8 mouse cellular contexts compared by ENCODE assay signal in the genomic region with DNA sequence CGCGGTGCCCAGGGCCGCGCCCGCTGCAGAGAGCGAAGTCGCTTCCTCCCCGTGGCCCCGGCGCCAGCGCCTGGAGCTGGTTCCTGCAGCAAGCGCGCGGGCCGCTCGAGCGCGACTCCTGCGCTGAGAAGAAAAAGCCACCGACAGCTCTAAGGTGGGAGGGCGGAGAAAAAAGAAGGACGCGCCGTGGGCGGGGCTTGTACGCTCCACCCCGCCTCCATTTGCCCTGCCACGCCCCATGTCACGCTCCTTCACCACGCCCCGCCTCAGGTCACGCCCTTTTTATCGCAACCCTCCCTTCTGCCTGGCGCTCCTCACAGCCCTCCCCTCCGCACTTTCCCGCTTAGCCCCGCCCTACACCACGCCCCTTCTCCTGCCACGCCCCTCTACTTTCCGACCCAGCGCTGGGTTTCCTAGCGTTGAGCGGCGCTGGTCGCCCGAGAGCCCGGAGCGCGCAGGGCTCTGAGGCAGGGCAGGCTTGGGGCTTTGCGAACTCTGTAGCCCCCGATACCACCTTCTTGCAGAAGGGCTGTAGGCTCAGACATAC. TPM values are rescaled to one million over a fixed set of nuclear protein-coding genes. Genes with fewer than 3 reads are reported as not detected.
DNase-seq lines count a peak whose midpoint lies in the region; ATAC-seq and TF ChIP-seq lines count a peak whose summit lies in the region.

A gene (minus strand): TSS at position 151 of the 547 bp plus-strand sequence.

- H3K27ac ChIP-seq in bone marrow macrophage, adult 2 months (ENCODE audit: insufficient read depth, low read depth, low read length) = no peak within 1 kb of the TSS
- peak within 1 kb of the TSS; percentile 85 for H3K27ac ChIP-seq in embryonic fibroblast, embryonic 13.5 days (ENCODE audit: insufficient read depth, low read length)
- peak within 1 kb of the TSS; percentile 84 for H3K27ac ChIP-seq in heart, embryonic 10.5 days
- H3K27ac ChIP-seq in kidney, embryonic 15.5 days = peak within 1 kb of the TSS; percentile 81

- peak within 1 kb of the TSS; percentile 58 for H3K4me3 ChIP-seq in bone marrow macrophage, adult 2 months (ENCODE audit: insufficient read depth, low read length)
- H3K4me3 ChIP-seq in embryonic fibroblast, embryonic 13.5 days (ENCODE audit: insufficient read depth, low read length) = peak within 1 kb of the TSS; percentile 82
- peak within 1 kb of the TSS; percentile 80 for H3K4me3 ChIP-seq in heart, embryonic 10.5 days
- H3K4me3 ChIP-seq in kidney, embryonic 15.5 days (replicated peaks) = peak within 1 kb of the TSS; percentile 62

- peak; percentile 98 for DNase-seq in 416B (ENCODE audit: low read depth)
- DNase-seq in heart, embryonic 10.5 days (ENCODE audit: low spot score) = peak; percentile 99
- DNase-seq in liver = peak; percentile 95
- DNase-seq in spleen, postnatal 4 days (ENCODE audit: low spot score in 2 of 2) = peak; percentile 97 to 98

- H3K9ac ChIP-seq in kidney, embryonic 15.5 days = peak within 1 kb of the TSS; percentile 59

- no peak for TF ChIP-seq CTCF in bone marrow macrophage, adult 2 months (IDR thresholded peaks at IDR 0.05; ENCODE audit: low read depth, low read length)
- no peak for TF ChIP-seq CTCF in embryonic fibroblast, embryonic 13.5 days (IDR thresholded peaks at IDR 0.05; ENCODE audit: borderline replicate concordance, insufficient read depth, low read length)

- H3K27me3 ChIP-seq in heart, embryonic 10.5 days (ENCODE audit: insufficient read depth, poor library complexity, severe bottlenecking) = peaks cover 58% of the 10 kb centered on the region
- H3K27me3 ChIP-seq in kidney, embryonic 15.5 days = peaks cover 43% of the 10 kb centered on the region

- WGBS in heart, embryonic 10.5 days = 0% methylated on average over 51 of the region's 51 CpGs
- under 1% methylated on average over 51 of the region's 51 CpGs for WGBS in kidney, embryonic 15.5 days

- H3K4me1 ChIP-seq in bone marrow macrophage, adult 2 months (ENCODE audit: control insufficient read depth, insufficient read depth, low read length) = no peaks in the 10 kb centered on the region
- H3K4me1 ChIP-seq in embryonic fibroblast, embryonic 13.5 days (ENCODE audit: control insufficient read depth, insufficient read depth, low read length) = peaks cover 12% of the 10 kb centered on the region; the same call in 1 of the 2 replicates
- peaks cover 30% of the 10 kb centered on the region for H3K4me1 ChIP-seq in heart, embryonic 10.5 days
- H3K4me1 ChIP-seq in kidney, embryonic 15.5 days = peaks cover 45% of the 10 kb centered on the region

- ATAC-seq in kidney, embryonic 15.5 days (replicated peaks; ENCODE audit: low FRiP score) = peak; percentile 90
- peak; percentile 95 for ATAC-seq in monocyte, adult 5-6 weeks (replicated peaks; ENCODE audit: insufficient number of reproducible peaks, low FRiP score, low TSS enrichment, poor library complexity, severe bottlenecking)

- H3K4me2 ChIP-seq in kidney, embryonic 15.5 days = peak within 1 kb of the TSS; percentile 98

- no peaks in the 10 kb centered on the region for H3K36me3 ChIP-seq in heart, embryonic 10.5 days
- no peaks in the 10 kb centered on the region for H3K36me3 ChIP-seq in kidney, embryonic 15.5 days

- H3K9me3 ChIP-seq in heart, embryonic 10.5 days = no peaks in the 10 kb centered on the region
- H3K9me3 ChIP-seq in kidney, embryonic 15.5 days (replicated peaks) = no peaks in the 10 kb centered on the region

- TF ChIP-seq POLR2A in bone marrow macrophage, adult 2 months (IDR thresholded peaks at IDR 0.05; ENCODE audit: borderline replicate concordance, low read depth, low read length) = peak; percentile 83; the same call in 1 of the 2 replicates
- TF ChIP-seq POLR2A in embryonic fibroblast, embryonic 13.5 days (IDR thresholded peaks at IDR 0.05; ENCODE audit: low read depth, low read length) = peak; percentile 98

RNA-seq across cellular contexts. Expression of the gene that starts here (rescaled TPM):
- polyA plus RNA-seq in bone marrow macrophage, adult 2 months (2012; ENCODE audit: insufficient read depth, insufficient read length, missing spikeins) = 1.2 TPM in 1 of 2 replicates, not detected in the other
- 36.4 and 40.9 TPM in 2 replicates for polyA plus RNA-seq in embryonic fibroblast, embryonic 13.5 days (2011; ENCODE audit: insufficient read length, low read depth, missing spikeins)
- polyA plus RNA-seq in heart, embryonic 10.5 days (2016; fragmentation: Nextera tagmentation; extraction: Ambion mirVana) = 3.9 and 9.2 TPM in 2 replicates
- 11.7 and 12.7 TPM in 2 replicates for polyA plus RNA-seq in kidney, embryonic 15.5 days (2015; fragmentation: Nextera tagmentation; extraction: Ambion mirVana)
- 0.39 TPM in 1 of 3 replicates, not detected in the others for total RNA-seq in monocyte, adult 5-6 weeks (2017)

Comparison
In these comparisons a context has a peak if more than half of its experiments do, and no peak if none do; other contexts are left out.
1. Peak in ATAC-seq in monocyte, adult 5-6 weeks; RNA of the gene not detected or under 1 TPM.